Mouse (Mus musculus): Measurements from ENCODE around the gene Acvr1b. TPM values are rescaled to one million over a fixed set of nuclear protein-coding genes. Genes with fewer than 3 reads are reported as not detected.

The Acvr1b gene
- total RNA-seq, 2 experiments from 2014 or later: 20.8 to 21.4 TPM

- peak; percentile 29 for DNase-seq
Measured at GRCm38 (mm10) chr15:101146100-101146965, 27.5 kb upstream of the Acvr1b start.

GRCm38 (mm10) chr15:101147115-101147909 is 26.6 kb upstream of the Acvr1b start:
- DNase-seq: no peak

GRCm38 (mm10) chr15:101147910-101148273 is 26.0 kb upstream of the Acvr1b start:
- DNase-seq: peak; percentile 58

- DNase-seq: no peak
Measured at GRCm38 (mm10) chr15:101148604-101149003, 25.3 kb upstream of the Acvr1b start.

GRCm38 (mm10) chr15:101151409-101152261 is 22.2 kb upstream of the Acvr1b start:
- DNase-seq: no peak

- DNase-seq: no peak
Measured at GRCm38 (mm10) chr15:101154700-101155616, 18.9 kb upstream of the Acvr1b start.

GRCm38 (mm10) chr15:101160128-101160527 is 13.7 kb upstream of the Acvr1b start:
- DNase-seq: no peak

GRCm38 (mm10) chr15:101160591-101160990 is 13.3 kb upstream of the Acvr1b start:
- DNase-seq: no peak

- no peak for DNase-seq
Measured at GRCm38 (mm10) chr15:101161534-101161933, 12.3 kb upstream of the Acvr1b start.

GRCm38 (mm10) chr15:101163056-101163458 is 10.8 kb upstream of the Acvr1b start:
- no peak for DNase-seq

GRCm38 (mm10) chr15:101163854-101164253 is 10.0 kb upstream of the Acvr1b start:
- no peak for DNase-seq

- no peak for DNase-seq
Measured at GRCm38 (mm10) chr15:101164291-101164690, 9.6 kb upstream of the Acvr1b start.

GRCm38 (mm10) chr15:101165658-101166437 is 8.0 kb upstream of the Acvr1b start:
- DNase-seq: no peak

- no peak for DNase-seq
Measured at GRCm38 (mm10) chr15:101167553-101167952, 6.3 kb upstream of the Acvr1b start.

GRCm38 (mm10) chr15:101169910-101170309 is 4.0 kb upstream of the Acvr1b start:
- no peak for DNase-seq

- no peak for DNase-seq
Measured at GRCm38 (mm10) chr15:101170413-101170980, 3.4 kb upstream of the Acvr1b start.

- DNase-seq: no peak
Measured at GRCm38 (mm10) chr15:101171272-101171671, 2.6 kb upstream of the Acvr1b start.

GRCm38 (mm10) chr15:101172016-101172415 is 1.9 kb upstream of the Acvr1b start:
- DNase-seq: no peak

- peak; percentile 41 for DNase-seq
Measured at GRCm38 (mm10) chr15:101174294-101175130, 645 bp downstream of the Acvr1b start.
